Mouse (Mus musculus): Measurements from ENCODE around the gene Cd82. TPM values are rescaled to one million over a fixed set of nuclear protein-coding genes. Genes with fewer than 3 reads are reported as not detected.

Gene Cd82
- polyA plus RNA-seq, 1 experiment from 2014 or later: 13.2 TPM

DNA sequence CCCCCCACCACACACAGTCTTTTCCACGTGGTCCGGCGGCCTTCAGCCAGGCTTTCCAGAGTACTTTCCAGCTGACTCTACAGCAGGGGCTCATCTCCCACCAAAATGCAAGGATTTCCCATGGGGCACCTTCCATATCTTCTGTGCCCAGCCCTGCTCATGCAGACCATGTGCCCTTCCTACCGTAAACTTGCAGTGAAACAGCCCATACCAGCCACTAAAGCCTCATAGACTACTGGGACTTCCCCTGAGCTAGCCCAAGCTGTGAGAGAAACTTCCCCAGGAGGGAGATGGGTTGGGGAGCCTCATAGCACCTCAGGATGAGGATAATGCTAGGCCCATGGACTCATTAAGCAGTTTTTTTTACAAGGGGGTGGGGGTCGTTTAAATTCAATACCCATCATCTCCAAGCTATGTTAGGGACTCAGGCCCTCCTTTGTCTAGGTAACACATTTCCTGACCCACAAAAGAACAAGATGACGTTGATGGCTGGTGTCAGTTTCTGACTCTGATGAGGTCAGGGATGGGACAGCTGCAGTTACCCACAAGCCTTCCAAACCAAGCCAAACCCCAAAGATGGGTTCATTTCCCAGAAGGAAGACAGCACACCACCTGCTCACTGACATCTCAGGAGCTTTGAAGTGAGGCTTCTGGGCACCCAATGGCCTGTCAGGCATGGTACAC is 2.0 kb downstream of the Cd82 start:
- no peaks in the 10 kb centered on the region for H3K9me3 ChIP-seq (replicated peaks)
- no peak overlapping the region for H3K9ac ChIP-seq
- ATAC-seq (ENCODE audit: low FRiP score): no peak
- H3K27ac ChIP-seq: no peak overlapping the region
- peaks cover 34% of the 10 kb centered on the region for H3K27me3 ChIP-seq
- H3K4me3 ChIP-seq: no peak overlapping the region
- WGBS: 83% methylated on average over 6 of the region's 6 CpGs
- no peak overlapping the region for H3K4me2 ChIP-seq (replicated peaks)
- peaks cover 30% of the 10 kb centered on the region for H3K4me1 ChIP-seq
- no peaks in the 10 kb centered on the region for H3K36me3 ChIP-seq

DNA sequence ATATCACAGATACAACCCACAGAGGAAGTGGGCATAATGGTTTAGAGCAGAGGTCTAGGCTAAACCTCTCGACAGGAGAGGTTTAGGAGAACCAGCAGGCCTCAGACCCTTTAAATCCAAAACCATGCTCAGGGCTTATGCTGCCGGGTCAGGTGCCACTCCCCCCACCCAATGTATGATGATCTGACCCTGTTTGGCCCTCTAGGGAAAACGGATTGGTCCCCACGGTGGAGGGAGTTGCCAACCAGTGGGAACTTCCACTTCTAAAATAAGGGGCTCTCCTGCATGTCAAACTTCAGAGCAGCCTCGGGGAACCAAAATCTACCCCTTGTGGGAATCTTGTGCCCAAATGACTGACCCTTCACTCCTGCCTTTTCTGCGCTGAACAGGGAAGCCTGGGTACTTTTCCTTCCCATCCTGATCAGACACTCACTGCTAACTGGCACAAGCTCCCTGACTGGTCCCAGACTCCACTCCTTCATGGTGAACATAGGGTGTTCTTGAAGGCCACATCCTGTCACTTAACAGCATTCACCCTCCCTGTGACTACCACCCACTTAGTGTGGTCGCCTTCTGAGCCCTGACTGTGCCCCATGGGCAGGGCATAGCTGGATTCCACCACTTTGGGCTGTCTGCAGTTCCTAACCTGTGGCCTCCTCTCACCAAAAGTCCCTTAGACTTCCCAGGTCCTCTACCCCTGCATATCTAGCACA is 3.6 kb downstream of the Cd82 start:
- no peaks in the 10 kb centered on the region for H3K36me3 ChIP-seq
- H3K27ac ChIP-seq: no peak overlapping the region
- 68% methylated on average over 7 of the region's 7 CpGs for WGBS
- no peak overlapping the region for H3K4me2 ChIP-seq (replicated peaks)
- H3K4me1 ChIP-seq: peaks cover 30% of the 10 kb centered on the region
- no peak overlapping the region for H3K4me3 ChIP-seq
- no peaks in the 10 kb centered on the region for H3K9me3 ChIP-seq (replicated peaks)
- no peak for ATAC-seq (ENCODE audit: low FRiP score)
- H3K9ac ChIP-seq: no peak overlapping the region
- peaks cover 36% of the 10 kb centered on the region for H3K27me3 ChIP-seq

DNA sequence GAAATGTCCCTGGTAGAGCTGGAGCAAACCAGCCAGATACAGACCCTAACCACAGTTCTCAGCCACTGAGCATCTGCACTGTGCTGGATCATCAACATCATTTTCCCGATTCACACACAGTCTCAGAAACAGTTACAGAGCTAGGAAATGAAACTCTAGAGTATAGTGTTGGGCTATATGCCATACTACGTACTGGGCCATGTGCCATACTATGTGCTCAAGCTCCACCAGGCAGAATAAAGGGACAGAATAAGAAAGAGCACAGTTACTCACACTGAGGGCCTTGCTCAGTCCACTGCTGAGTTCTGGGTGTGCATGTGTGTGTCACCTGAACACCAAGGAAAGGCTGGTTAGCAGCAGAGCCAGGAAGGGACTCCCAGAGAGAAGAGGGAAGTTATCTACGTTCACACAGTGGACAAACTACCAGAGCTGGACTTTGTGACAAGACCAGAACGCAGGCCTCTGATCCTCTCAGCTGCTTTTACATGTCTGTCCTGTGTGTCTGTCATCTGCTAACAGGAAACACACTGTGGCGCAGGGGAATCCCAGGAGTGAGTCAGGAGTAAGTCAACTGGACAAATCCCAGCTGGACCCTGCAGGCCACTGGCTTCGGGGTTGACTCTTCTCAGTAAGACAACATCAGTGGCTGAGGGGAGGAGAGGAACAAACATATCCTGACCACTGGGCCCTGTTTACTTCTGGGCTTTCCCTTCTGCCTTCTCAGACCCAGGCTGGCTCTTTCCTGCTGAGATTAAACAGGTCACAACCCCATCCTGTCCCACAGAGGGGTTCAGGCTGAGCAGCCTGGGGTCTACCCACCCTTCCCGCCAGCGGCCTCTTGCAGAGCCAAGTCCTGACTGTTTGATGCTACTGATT is 4.4 kb downstream of the Cd82 start:
- Histone ChIP-seq H3K27me3 (peaks cover 36% of the 10 kb centered on the region), H3K4me3 (no peak overlapping the region), H3K9ac (no peak overlapping the region), H3K4me1 (peaks cover 30% of the 10 kb centered on the region), H3K9me3 (replicated peaks) (no peaks in the 10 kb centered on the region), H3K4me2 (replicated peaks) (no peak overlapping the region), H3K36me3 (no peaks in the 10 kb centered on the region), H3K27ac (no peak overlapping the region)
- no peak for ATAC-seq (ENCODE audit: low FRiP score)
- 76% methylated on average over 8 of the region's 8 CpGs for WGBS

DNA sequence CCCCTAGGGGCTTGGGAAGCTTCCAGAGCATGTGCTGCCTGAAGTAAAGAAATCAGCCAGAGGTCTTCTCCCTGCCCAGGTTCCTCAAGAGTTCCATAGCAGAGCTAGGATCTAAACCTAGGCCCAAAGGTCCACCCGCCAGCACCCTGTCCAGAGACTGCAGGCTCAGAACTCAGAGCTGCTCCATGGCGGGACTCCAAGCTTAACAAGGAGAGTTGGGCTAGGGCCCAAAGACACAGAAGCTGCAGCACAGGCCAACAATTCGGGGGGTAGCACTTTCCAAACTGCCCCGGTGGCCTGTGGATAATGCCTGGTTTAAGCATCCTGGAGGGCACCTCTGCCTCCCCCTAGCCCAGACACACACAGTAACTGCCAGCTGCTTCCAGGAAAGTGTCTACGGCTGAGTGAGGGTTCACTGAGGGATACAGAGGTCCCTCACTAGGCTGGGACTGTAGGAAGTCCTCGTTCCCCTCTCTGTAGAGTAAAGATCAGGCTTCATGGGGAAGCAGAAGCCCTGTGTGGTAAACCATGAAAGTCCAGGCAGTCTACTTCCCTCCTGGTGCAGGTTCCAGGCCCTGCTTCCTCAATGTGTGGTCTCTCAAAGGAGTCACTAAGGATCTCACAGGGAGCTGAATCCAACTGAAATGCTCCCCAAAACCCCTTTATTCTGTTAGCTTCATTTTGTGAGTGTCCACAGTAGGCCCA is 5.4 kb downstream of the Cd82 start:
- 79% methylated on average over 6 of the region's 6 CpGs for WGBS
- H3K36me3 ChIP-seq: no peaks in the 10 kb centered on the region
- no peak overlapping the region for H3K27ac ChIP-seq
- no peaks in the 10 kb centered on the region for H3K9me3 ChIP-seq (replicated peaks)
- peaks cover 26% of the 10 kb centered on the region for H3K27me3 ChIP-seq
- H3K4me3 ChIP-seq: no peak overlapping the region
- H3K9ac ChIP-seq: no peak overlapping the region
- H3K4me1 ChIP-seq: peaks cover 27% of the 10 kb centered on the region
- H3K4me2 ChIP-seq (replicated peaks): no peak overlapping the region
- ATAC-seq (ENCODE audit: low FRiP score): no peak

DNA sequence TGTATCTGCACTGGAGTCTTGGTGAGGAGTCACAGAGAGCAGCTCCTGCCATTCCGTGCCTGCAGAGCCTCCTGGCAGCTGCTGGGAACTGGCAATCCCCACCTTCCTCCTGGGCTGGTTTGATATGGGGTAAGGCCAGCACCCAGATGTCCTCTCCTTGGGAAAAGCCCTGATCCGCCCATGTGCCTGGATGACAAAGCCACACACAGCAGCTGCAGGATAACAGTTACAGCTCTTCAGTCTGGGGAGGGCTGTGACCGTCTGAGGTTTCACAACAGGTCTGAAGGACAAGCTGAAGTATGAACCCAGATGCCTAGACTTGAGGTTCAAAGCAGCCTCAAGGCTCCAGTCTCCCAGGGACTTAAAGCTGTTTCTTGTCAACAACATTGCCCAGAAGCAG is 6.8 kb downstream of the Cd82 start:
- no peak overlapping the region for H3K9ac ChIP-seq
- H3K4me3 ChIP-seq: no peak overlapping the region
- no peak overlapping the region for H3K27ac ChIP-seq
- no peak for ATAC-seq (ENCODE audit: low FRiP score)
- 64% methylated on average over 3 of the region's 3 CpGs for WGBS
- no peaks in the 10 kb centered on the region for H3K9me3 ChIP-seq (replicated peaks)
- H3K27me3 ChIP-seq: peaks cover 12% of the 10 kb centered on the region
- H3K4me1 ChIP-seq: peaks cover 27% of the 10 kb centered on the region
- no peak overlapping the region for H3K4me2 ChIP-seq (replicated peaks)
- H3K36me3 ChIP-seq: no peaks in the 10 kb centered on the region

DNA sequence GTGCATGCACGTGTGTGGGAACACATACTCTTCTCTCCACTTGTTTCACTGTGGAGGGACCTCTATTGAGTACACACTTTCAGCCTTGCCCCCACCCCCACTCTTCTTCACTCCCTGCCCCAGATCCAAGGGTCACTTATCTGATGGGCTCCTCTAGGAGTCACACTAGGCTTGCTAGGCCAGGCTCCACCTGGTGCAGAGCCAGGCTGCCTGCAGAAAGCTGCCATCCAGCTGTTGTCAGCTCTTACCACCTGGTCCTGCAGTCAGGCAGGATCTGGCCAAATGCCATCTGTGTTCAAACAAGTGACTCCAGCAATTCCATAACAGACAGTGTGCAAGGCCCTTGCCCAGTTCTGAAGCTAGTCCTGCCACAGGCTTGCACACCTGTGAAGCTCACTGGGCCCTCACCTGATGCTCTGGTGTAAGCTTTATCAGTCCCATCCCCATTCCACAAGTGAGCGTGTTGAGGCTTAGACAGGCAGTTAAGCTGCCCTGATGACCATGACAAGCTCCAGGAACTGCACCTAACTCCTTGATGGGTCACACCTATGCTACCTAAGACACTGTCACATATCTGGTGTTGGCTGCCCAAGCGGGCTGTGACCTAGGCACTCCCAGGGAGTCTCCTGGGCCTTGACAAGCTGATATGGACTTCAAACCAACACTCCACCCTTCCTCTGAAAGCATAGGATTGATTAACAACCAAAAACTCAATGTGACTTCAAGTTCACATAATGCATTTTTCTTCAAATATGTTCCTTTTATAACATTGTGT is 7.9 kb downstream of the Cd82 start:
- Histone ChIP-seq H3K36me3 (no peaks in the 10 kb centered on the region), H3K4me3 (no peak overlapping the region), H3K27ac (no peak overlapping the region), H3K4me1 (peaks cover 27% of the 10 kb centered on the region), H3K27me3 (peaks cover 2% of the 10 kb centered on the region; the same call in 1 of the 2 replicates), H3K9ac (no peak overlapping the region), H3K4me2 (replicated peaks) (no peak overlapping the region), H3K9me3 (replicated peaks) (no peaks in the 10 kb centered on the region)
- ATAC-seq (ENCODE audit: low FRiP score): no peak
- 86% methylated on average over 3 of the region's 3 CpGs for WGBS

DNA sequence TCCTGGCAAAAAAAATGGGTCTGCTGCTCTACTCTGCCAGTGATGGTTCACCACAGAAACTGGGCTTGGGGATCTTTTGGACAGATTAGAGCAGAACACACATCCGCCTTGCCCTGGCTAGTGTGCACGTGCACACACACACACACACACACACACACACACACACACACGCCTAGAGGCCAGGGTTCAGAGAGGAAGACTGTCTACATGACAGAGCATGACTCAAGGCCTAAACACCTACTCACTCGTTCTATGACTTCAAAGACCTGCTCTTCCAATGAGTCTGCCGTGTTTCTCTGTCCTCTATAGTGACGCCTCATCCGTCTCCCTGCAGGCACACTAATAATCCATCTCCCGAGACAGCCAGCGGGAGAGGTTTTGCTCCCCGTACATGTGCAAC is 8.6 kb downstream of the Cd82 start:
- WGBS: 53% methylated on average over 10 of the region's 10 CpGs
- H3K4me2 ChIP-seq (replicated peaks): no peak overlapping the region

DNA sequence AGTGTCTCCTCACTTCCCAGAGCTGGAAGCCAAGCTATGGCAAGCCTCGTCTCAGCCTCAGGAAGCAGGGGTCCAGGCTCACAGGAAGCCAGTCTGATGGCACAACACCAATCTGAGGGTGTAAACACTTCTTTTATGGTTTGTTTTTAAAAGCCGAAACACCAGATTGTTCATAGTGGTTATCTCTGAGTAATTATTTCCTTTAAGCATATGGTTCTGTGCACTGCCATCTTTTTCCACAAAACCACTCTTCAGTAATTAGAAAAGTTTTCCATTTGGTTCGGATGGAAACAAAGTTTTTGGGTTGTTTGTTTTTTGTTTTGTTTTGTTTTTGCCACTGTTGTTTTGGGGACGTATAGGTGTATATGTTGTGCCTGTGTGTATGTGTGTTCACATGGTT is 9.9 kb downstream of the Cd82 start:
- no peak overlapping the region for H3K27ac ChIP-seq
- H3K4me1 ChIP-seq: peaks cover 27% of the 10 kb centered on the region
- WGBS: 84% methylated on average over 4 of the region's 4 CpGs
- no peaks in the 10 kb centered on the region for H3K36me3 ChIP-seq
- H3K4me3 ChIP-seq: no peak overlapping the region
- H3K9ac ChIP-seq: no peak overlapping the region
- H3K27me3 ChIP-seq: peaks cover 2% of the 10 kb centered on the region; the same call in 1 of the 2 replicates
- H3K4me2 ChIP-seq (replicated peaks): no peak overlapping the region
- ATAC-seq (ENCODE audit: low FRiP score): no peak
- no peaks in the 10 kb centered on the region for H3K9me3 ChIP-seq (replicated peaks)

More for the DNA sequence above, 8.6 kb downstream of the Cd82 start:
- no peaks in the 10 kb centered on the region for H3K36me3 ChIP-seq
- no peak overlapping the region for H3K27ac ChIP-seq
- no peak overlapping the region for H3K4me3 ChIP-seq
- ATAC-seq (ENCODE audit: low FRiP score): no peak
- peaks cover 27% of the 10 kb centered on the region for H3K4me1 ChIP-seq
- H3K27me3 ChIP-seq: peaks cover 2% of the 10 kb centered on the region; the same call in 1 of the 2 replicates
- H3K9me3 ChIP-seq (replicated peaks): no peaks in the 10 kb centered on the region
- no peak overlapping the region for H3K9ac ChIP-seq

DNA sequence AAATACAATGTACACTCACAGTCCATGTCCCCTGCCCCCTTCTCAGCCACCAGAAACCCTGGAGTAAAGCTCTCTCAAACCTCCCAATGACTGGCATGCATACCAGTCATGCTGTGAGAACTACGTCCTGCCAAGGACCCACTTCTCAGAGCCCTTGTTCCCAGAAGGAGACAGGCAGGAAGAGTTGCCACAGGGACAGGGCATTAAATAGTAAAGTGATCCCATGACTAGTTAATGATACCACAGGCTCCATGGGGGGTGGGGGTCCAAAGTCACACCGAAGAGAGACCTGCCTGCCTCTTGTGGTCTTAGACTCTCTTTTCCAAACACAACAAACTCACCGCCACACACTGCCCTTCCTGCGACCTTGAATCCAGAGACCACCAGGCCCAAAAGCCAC is 10.4 kb downstream of the Cd82 start:
- H3K9ac ChIP-seq: no peak overlapping the region
- H3K4me3 ChIP-seq: no peak overlapping the region
- no peaks in the 10 kb centered on the region for H3K36me3 ChIP-seq
- peaks cover 28% of the 10 kb centered on the region for H3K4me1 ChIP-seq
- H3K4me2 ChIP-seq (replicated peaks): no peak overlapping the region
- WGBS: 82% methylated on average over 4 of the region's 4 CpGs
- H3K9me3 ChIP-seq (replicated peaks): no peaks in the 10 kb centered on the region
- H3K27ac ChIP-seq: no peak overlapping the region
- H3K27me3 ChIP-seq: peaks cover 2% of the 10 kb centered on the region; the same call in 1 of the 2 replicates
- no peak for ATAC-seq (ENCODE audit: low FRiP score)

DNA sequence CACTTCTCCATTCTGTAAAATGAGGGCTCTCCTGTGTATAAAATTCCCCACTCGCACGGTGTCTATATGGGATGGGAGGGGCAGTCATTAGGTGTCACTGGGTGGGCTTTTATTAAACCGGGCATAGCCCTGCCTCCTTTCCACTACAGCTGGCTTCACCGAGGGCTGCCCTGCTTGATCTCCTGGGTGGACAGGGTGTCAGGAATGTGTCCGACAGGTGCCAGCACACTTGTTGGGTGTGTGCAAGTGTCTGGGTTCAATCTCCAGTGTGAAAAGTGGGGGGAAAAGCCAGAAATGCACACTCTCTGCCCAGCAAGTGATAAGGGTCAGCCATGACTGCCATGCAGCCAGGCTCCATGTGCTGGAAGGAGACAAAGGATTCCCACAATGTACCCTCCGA is 10.9 kb downstream of the Cd82 start:
- no peak for ATAC-seq (ENCODE audit: low FRiP score)
- no peak overlapping the region for H3K9ac ChIP-seq
- H3K4me1 ChIP-seq: peaks cover 28% of the 10 kb centered on the region
- 67% methylated on average over 6 of the region's 6 CpGs for WGBS
- no peak overlapping the region for H3K4me2 ChIP-seq (replicated peaks)
- no peak overlapping the region for H3K4me3 ChIP-seq
- no peaks in the 10 kb centered on the region for H3K36me3 ChIP-seq
- peaks cover 2% of the 10 kb centered on the region; the same call in 1 of the 2 replicates for H3K27me3 ChIP-seq
- no peaks in the 10 kb centered on the region for H3K9me3 ChIP-seq (replicated peaks)
- H3K27ac ChIP-seq: no peak overlapping the region

DNA sequence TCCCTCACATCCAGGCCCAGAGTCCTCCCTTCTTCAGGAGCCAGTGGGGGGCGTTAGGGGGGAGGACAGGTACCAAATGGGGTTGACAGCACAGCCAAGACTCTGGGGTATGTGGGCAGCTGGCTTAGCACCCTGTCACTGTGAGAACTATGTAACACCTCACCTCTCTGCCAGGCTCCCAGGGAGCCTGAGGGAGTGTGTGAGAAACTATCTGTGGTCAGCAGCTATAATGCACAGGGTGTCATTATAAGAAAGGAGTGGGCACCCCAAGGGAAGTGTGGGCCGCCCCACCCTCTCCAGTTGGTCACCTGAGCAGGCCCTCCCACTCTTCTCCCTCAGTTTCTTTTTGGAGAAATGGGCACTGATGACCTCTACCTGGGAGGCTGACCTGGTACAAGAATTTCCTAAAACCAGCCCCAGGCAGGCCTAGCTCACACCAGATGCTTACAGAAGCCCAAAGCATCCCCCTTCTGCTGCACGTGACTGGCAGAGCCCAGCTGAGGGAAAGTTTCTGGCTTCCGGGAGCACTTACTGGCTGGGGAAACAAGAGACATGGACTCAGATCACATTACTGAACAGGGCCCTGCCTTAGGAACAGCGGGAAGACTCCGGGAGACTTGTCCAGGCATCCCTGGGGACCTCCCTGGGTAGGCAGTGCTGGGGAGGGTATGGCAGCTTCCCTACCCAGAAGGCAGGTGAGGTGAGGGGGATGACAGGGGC is 11.6 kb downstream of the Cd82 start:
- no peak overlapping the region for H3K4me2 ChIP-seq (replicated peaks)
- H3K27ac ChIP-seq: no peak overlapping the region
- ATAC-seq (ENCODE audit: low FRiP score): no peak
- H3K4me3 ChIP-seq: no peak overlapping the region
- H3K36me3 ChIP-seq: no peaks in the 10 kb centered on the region
- H3K9me3 ChIP-seq (replicated peaks): no peaks in the 10 kb centered on the region
- H3K4me1 ChIP-seq: peaks cover 23% of the 10 kb centered on the region
- peaks cover 2% of the 10 kb centered on the region; the same call in 1 of the 2 replicates for H3K27me3 ChIP-seq
- 48% methylated on average over 6 of the region's 6 CpGs for WGBS
- H3K9ac ChIP-seq: no peak overlapping the region
